Mouse (Mus musculus) forebrain, embryonic 15.5 days (tissue): ENCODE results near the gene Hapln3. TPM values are rescaled to one million over a fixed set of nuclear protein-coding genes. Genes with fewer than 3 reads are reported as not detected.

Source experiments
- ATAC-seq: fragments of 200-750 bp; cut with Nextera tagmentation; replicated peaks from 2 replicates; pipeline ENCODE4 v1.8.0; 2017; ENCODE audit warnings: mild to moderate bottlenecking, moderate TSS enrichment, moderate library complexity
- H3K27ac ChIP-seq: fragments of 300-500 bp; sonication (generic); replicated peaks from 2 replicates; pipeline ENCODE4 v1.5.1; 2015; ENCODE audit warnings: mild to moderate bottlenecking, inconsistent platforms
- H3K27me3 ChIP-seq: fragments of 300-500 bp; sonication (generic); 2 replicates; pipeline ENCODE4 v1.6.1; 2015; ENCODE audit warnings: inconsistent platforms
- H3K36me3 ChIP-seq: fragments of 300-500 bp; sonication (generic); 2 replicates; pipeline ENCODE4 v1.6.1; 2015; ENCODE audit warnings: mild to moderate bottlenecking, inconsistent platforms
- H3K4me1 ChIP-seq: fragments of 300-500 bp; sonication (generic); 2 replicates; pipeline ENCODE4 v1.6.1; 2015; ENCODE audit warnings: inconsistent platforms
- H3K4me2 ChIP-seq: fragments of 300-500 bp; sonication (generic); replicated peaks from 2 replicates; pipeline ENCODE4 v1.6.1; 2015; ENCODE audit warnings: mild to moderate bottlenecking, inconsistent platforms
- H3K4me3 ChIP-seq: fragments of 300-500 bp; sonication (generic); 2 replicates; pipeline ENCODE4 v1.5.1; 2015; ENCODE audit warnings: mild to moderate bottlenecking, inconsistent platforms
- H3K9ac ChIP-seq: fragments of 300-500 bp; sonication (generic); replicated peaks from 2 replicates; pipeline ENCODE4 v1.6.1; 2015; ENCODE audit warnings: mild to moderate bottlenecking, inconsistent platforms
- H3K9me3 ChIP-seq: fragments of 300-500 bp; sonication (generic); 2 replicates; pipeline ENCODE4 v1.6.1; 2016; ENCODE audit warnings: inconsistent platforms
- WGBS: fragments of 180-500 bp; shearing (Covaris S2); methylation state at CpG from one replicate; pipeline ENCODE4 v1.1.7; 2015; ENCODE audit warnings: mixed read lengths; 5-methylcytosine and 5-hydroxymethylcytosine counted together
- polyA plus RNA-seq: library from polyadenylated mRNA; unstranded; fragments of >200 nt; fragmentation: Nextera tagmentation; extraction: Ambion mirVana; gene quantifications from 2 replicates; pipeline ENCODE4 v1.2.1, GENCODE M21; 2015

Hapln3 gene
- polyA plus RNA-seq, 1 experiment from 2014 or later = 2.5 TPM

DNA sequence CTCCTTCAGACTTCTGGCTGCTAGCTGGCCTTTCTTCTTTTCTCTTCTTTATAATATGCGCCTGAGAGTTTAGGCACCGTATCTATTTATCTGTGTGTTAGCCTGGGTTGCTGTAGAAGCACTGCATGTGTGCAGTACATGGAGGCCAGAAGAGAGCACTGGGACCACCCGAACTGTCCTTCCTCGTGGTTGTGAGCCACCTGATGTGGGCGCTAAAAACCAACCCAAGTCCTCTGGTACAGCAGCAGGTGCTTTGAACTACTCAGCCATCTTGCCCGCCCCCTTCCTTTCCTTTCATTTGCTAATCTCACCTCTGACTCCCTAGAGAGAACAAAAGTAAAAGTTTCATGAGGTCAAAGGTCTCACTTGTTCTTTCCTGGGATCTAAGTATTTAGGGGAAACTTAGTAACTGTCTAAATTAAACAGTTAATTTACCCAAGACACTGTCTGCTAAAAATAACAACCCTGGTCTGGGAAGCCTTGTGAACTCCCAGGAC lies 8.6 kb upstream of the Hapln3 start:
- H3K4me3 ChIP-seq = no peak overlapping the region
- H3K36me3 ChIP-seq = no peaks in the 10 kb centered on the region; the same call in none of the 2 replicates
- WGBS = 54% methylated on average over 6 of the region's 6 CpGs
- H3K27ac ChIP-seq = no peak overlapping the region
- no peaks in the 10 kb centered on the region for H3K4me1 ChIP-seq
- no peaks in the 10 kb centered on the region for H3K27me3 ChIP-seq
- H3K4me2 ChIP-seq = no peak overlapping the region
- H3K9me3 ChIP-seq = no peaks in the 10 kb centered on the region
- no peak overlapping the region for H3K9ac ChIP-seq
- ATAC-seq = no peak

DNA sequence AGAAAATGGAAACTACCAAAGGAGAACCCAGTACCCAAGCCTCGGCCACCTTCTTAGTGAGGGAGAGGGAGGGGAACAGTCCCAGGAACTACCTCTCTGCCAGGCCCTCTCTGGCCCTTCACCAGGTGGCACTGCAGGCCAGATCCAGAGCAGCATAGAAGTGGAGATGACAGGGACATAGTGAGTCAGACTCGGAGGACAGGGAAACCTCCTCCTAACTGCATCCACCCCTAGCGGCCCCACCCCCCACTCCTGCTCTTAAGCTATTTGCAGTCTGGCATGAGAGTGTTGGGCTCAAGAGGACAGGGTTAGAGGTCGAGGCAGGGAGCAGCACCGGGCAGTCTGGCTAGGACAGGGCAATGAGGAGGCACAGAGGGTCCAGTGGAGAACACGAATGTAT lies 2.6 kb upstream of the Hapln3 start:
- 41% methylated on average over 6 of the region's 6 CpGs for WGBS

DNA sequence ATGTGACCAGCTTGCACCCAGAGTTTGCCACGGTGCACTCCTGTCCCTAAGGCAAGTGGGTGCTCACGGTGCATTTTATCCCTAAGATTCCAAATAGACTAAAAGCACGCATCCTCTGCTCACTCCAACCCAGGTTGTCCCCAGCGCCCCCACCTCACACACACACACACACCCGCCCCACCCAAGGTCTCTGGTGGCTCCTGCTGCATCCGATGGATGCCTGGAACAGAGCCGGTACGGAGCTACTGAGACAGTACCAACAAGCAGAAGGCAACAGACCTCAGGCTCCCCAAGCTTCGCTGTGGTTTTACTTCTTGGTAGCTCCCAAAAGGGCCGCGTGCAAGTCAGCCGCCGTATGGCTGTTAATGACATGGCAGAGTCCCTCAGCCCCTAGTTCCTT lies 433 bp downstream of the Hapln3 start:
- Histone ChIP-seq H3K4me3 (peak overlapping the region; percentile 24), H3K4me2 (peak overlapping the region; percentile 35), H3K27me3 (no peaks in the 10 kb centered on the region), H3K36me3 (no peaks in the 10 kb centered on the region), H3K4me1 (peaks cover 8% of the 10 kb centered on the region; the same call in 1 of the 2 replicates), H3K9ac (peak overlapping the region; percentile 19; the same call in 1 of the 2 replicates), H3K9me3 (no peaks in the 10 kb centered on the region), H3K27ac (no peak overlapping the region)
- ATAC-seq = peak; percentile 32
- WGBS = 15% methylated on average over 13 of the region's 13 CpGs

More for the DNA sequence above, 2.6 kb upstream of the Hapln3 start:
- peaks cover 8% of the 10 kb centered on the region; the same call in 1 of the 2 replicates for H3K4me1 ChIP-seq
- H3K4me3 ChIP-seq = no peak overlapping the region
- H3K9me3 ChIP-seq = no peaks in the 10 kb centered on the region
- H3K27ac ChIP-seq = no peak overlapping the region
- no peaks in the 10 kb centered on the region for H3K27me3 ChIP-seq
- H3K36me3 ChIP-seq = no peaks in the 10 kb centered on the region; the same call in none of the 2 replicates
- no peak for ATAC-seq
- H3K9ac ChIP-seq = no peak overlapping the region
- no peak overlapping the region for H3K4me2 ChIP-seq

DNA sequence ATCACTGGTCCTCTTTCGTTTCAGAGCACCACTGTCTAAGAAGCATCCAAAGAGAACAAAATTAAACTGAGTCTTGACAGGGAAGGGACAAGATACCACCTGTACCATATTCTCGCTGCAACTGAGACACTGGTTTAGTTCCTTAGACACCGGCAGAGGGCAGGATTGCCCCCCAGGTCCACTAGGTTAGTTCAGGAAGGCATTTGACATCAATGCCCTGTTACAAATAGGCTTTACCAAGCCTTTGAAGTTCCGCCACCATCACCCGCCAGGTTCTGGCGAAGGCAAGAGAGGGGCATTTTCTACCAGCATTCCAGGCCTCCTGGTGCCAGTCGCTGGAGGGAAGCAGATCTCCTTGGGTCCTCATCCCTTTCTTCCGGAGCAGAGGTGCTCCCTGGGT lies 935 bp downstream of the Hapln3 start:
- H3K27me3 ChIP-seq = no peaks in the 10 kb centered on the region
- H3K9ac ChIP-seq = no peak overlapping the region
- H3K36me3 ChIP-seq = no peaks in the 10 kb centered on the region
- no peak for ATAC-seq
- no peaks in the 10 kb centered on the region for H3K9me3 ChIP-seq
- no peak overlapping the region for H3K27ac ChIP-seq
- peak overlapping the region; percentile 35; the same call in 1 of the 2 replicates for H3K4me2 ChIP-seq
- 0 out of 2 replicates have a peak overlapping the region, but pooled peaks have one; percentile 24 for H3K4me3 ChIP-seq
- peaks cover 8% of the 10 kb centered on the region; the same call in 1 of the 2 replicates for H3K4me1 ChIP-seq
- WGBS = 21% methylated on average over 8 of the region's 8 CpGs

DNA sequence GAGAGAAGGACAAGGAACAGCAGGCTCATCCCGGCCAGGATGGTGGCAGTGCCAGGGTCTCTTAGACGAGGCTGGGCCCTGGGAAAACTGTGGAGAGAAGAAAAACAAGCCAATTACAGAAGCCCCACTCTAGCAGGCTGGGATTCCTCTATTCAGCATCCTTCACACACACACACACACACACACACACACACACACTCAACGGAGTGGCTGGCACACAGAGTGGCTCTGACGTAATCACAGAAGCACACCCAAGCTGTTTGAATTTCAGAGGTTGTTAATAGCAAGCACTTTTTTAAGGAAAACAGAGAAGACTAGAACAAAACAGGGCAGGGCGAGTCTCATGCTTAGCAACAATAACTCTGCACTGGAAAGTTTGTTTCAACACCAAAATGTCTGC lies 7.4 kb downstream of the Hapln3 start:
- peak; percentile 79 for ATAC-seq
- WGBS = 48% methylated on average over 5 of the region's 5 CpGs
- Histone ChIP-seq H3K27me3 (no peaks in the 10 kb centered on the region), H3K36me3 (no peaks in the 10 kb centered on the region), H3K27ac (no peak overlapping the region), H3K9me3 (no peaks in the 10 kb centered on the region), H3K4me1 (no peaks in the 10 kb centered on the region), H3K4me3 (no peak overlapping the region), H3K4me2 (no peak overlapping the region), H3K9ac (no peak overlapping the region)

DNA sequence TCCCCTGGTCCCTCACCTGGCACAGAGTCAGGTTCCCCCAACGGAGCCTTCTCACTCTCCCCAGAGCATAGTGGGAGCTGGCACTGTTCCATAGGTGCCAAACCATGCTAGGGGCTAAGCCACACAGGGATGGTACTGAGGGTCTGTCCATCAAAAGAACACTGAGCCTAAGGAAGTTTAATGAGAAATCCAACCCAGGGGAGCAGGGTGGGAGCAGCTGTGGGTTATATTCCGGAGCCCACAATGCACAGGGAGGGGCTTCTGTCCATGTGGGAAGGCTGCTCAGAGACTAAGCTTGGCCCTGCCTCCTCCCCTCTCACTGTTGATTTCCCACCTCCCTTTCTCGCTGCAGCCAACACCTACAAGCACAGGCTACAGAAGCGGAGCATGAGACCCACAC lies 17.0 kb downstream of the Hapln3 start:
- H3K36me3 ChIP-seq = no peaks in the 10 kb centered on the region
- no peak for ATAC-seq
- peaks cover 7% of the 10 kb centered on the region; the same call in 1 of the 2 replicates for H3K4me1 ChIP-seq
- no peaks in the 10 kb centered on the region for H3K9me3 ChIP-seq
- no peak overlapping the region for H3K9ac ChIP-seq
- no peak overlapping the region for H3K27ac ChIP-seq
- no peak overlapping the region for H3K4me2 ChIP-seq
- H3K27me3 ChIP-seq = no peaks in the 10 kb centered on the region
- H3K4me3 ChIP-seq = no peak overlapping the region
- 33% methylated on average over 4 of the region's 4 CpGs for WGBS

DNA sequence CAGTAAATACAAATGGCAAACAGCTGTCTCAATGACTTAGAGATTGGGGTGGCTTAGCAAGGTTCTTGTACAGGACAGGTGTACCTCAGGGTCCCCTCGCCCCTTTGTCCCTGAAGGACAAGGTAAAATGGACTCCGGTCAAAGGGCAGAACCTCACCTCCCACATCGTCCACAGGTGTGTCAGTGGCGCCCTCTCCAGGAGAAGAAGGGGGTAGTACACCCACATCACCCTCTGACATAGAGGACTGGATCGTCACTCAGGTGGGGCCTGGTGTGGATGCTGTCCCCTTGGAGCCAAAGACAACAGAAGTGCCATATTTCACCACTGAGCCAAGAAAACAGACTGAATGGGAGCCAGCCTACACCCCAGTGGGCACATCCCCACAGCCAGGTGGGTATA lies 34.3 kb downstream of the Hapln3 start:
- H3K9ac ChIP-seq = no peak overlapping the region
- H3K27ac ChIP-seq = no peak overlapping the region
- no peaks in the 10 kb centered on the region for H3K4me1 ChIP-seq
- H3K27me3 ChIP-seq = no peaks in the 10 kb centered on the region
- 84% methylated on average over 5 of the region's 5 CpGs for WGBS
- no peak for ATAC-seq
- H3K36me3 ChIP-seq = no peaks in the 10 kb centered on the region
- H3K9me3 ChIP-seq = no peaks in the 10 kb centered on the region
- H3K4me2 ChIP-seq = no peak overlapping the region
- no peak overlapping the region for H3K4me3 ChIP-seq

DNA sequence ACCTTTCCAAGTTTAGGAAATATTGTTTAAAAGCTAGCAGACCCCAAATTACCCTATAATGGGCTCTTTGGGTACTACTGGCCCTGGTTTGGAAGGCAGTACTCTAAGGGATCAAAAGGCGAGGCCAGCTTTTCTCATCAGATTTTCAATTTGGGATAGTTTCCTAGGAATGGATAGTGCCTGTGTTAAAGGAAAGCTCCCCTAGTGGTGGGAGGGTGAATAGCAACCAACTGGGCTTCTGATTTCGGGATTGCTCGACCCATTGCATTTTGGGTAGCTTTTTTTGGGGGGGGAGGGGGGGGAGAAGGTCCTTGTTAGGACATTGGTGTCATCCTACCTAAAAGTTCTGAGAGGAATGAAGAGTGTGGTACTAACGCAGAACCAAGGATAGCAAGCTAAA lies 41.7 kb downstream of the Hapln3 start:
- ATAC-seq = no peak
- 61% methylated on average over 4 of the region's 4 CpGs for WGBS
- H3K4me1 ChIP-seq = no peaks in the 10 kb centered on the region
- no peak overlapping the region for H3K4me3 ChIP-seq
- H3K27ac ChIP-seq = no peak overlapping the region
- no peaks in the 10 kb centered on the region for H3K27me3 ChIP-seq
- no peaks in the 10 kb centered on the region for H3K9me3 ChIP-seq
- no peaks in the 10 kb centered on the region for H3K36me3 ChIP-seq
- no peak overlapping the region for H3K4me2 ChIP-seq
- no peak overlapping the region for H3K9ac ChIP-seq

DNA sequence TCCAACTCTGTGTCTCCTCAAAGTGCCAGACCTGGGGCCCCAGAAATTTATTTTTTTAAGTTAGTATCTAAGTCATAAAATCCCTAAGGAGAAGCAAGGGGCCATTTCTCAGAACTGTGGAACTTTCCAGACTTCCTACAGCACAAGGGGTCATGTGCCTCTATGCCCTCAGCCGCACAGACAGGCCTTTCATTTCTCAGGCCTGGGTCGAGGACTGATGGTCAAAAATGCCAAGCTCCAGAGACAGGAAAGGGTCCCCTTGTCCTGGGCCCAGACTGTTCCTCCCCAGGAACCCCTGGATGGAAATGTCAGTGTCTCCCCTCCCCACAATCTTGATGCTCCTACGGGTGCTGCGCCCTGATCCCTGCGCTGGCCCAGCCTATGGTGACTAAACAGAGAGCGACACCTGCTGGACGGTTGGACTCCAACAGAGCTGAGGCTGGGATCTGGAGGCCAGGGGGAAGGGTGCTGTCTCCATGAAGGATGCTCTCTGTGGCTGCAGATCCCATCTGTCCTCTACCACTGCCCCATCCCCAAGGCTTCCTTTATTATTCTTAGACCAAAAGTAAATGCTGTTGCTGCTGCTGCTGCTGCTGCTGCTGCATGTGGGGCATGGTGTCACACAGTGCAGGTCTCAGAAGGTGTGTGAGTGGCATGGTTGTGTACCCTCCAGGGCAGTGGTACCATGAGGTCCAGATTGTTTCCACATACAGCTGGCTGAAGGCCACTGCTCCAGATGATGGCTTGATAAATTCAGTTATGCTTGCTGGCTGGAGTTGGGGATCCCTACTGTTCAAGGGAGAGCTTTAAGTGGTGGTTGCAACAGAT lies 50.0 kb downstream of the Hapln3 start:
- Histone ChIP-seq H3K27ac (no peak overlapping the region), H3K4me3 (no peak overlapping the region), H3K9ac (no peak overlapping the region), H3K27me3 (no peaks in the 10 kb centered on the region), H3K9me3 (no peaks in the 10 kb centered on the region), H3K36me3 (no peaks in the 10 kb centered on the region), H3K4me1 (0 out of 2 replicates have a peak, but pooled peaks cover 3% of the 10 kb centered on the region), H3K4me2 (no peak overlapping the region)
- 15% methylated on average over 7 of the region's 7 CpGs for WGBS
- peak; percentile 78 for ATAC-seq

DNA sequence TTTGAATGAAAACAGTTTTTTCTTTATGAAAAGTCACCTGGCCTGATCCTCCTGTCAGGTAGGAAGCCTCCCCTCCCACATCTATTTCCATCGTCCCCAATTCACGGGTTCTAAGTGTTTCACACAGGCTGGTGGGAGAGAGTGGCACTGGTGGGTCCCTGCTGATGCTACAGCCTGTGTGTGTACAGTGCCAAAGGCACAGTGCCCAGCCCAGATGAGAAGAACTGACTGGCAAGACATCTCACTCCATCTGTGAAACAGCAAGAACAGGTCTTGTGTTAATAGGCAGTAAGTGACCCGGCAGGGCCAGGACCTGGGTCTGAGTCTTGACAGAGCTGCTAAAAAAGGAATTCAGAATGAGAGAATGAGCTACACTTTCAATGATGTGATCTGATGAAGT lies 51.6 kb downstream of the Hapln3 start:
- WGBS = 54% methylated on average over 3 of the region's 3 CpGs
- Histone ChIP-seq H3K9ac (no peak overlapping the region), H3K4me3 (no peak overlapping the region)

DNA sequence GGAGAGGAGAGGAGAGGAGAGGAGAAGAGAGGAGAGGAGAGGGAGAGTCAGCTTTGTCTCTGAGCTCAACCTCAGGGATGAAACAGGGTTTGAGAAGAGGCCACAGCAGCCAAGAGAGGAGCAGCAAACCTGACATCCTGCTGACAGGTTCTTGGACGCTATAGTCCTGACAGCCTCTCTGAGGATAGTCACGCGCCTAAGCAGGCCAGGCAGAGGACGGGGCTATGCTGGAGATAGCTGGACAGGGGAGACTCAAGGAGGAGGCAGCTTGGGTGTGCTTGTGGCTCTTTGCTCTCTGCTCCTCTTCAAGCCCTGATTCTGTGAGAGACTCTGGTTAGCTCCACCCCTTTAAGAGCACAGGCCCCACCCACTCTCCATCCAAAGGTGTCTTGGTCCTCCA lies 62.6 kb downstream of the Hapln3 start:
- no peak for ATAC-seq
- H3K4me3 ChIP-seq = no peak overlapping the region
- H3K4me1 ChIP-seq = no peaks in the 10 kb centered on the region
- H3K36me3 ChIP-seq = no peaks in the 10 kb centered on the region
- no peak overlapping the region for H3K9ac ChIP-seq
- no peaks in the 10 kb centered on the region for H3K27me3 ChIP-seq
- no peak overlapping the region for H3K27ac ChIP-seq
- WGBS = 51% methylated on average over 4 of the region's 4 CpGs
- H3K4me2 ChIP-seq = no peak overlapping the region
- H3K9me3 ChIP-seq = no peaks in the 10 kb centered on the region

More for the DNA sequence above, 51.6 kb downstream of the Hapln3 start:
- H3K9me3 ChIP-seq = no peaks in the 10 kb centered on the region
- ATAC-seq = no peak
- H3K4me1 ChIP-seq = 0 out of 2 replicates have a peak, but pooled peaks cover 3% of the 10 kb centered on the region
- H3K4me2 ChIP-seq = no peak overlapping the region
- H3K27ac ChIP-seq = 0 out of 2 replicates have a peak overlapping the region, but pooled peaks have one; percentile 5
- H3K27me3 ChIP-seq = no peaks in the 10 kb centered on the region
- no peaks in the 10 kb centered on the region for H3K36me3 ChIP-seq

DNA sequence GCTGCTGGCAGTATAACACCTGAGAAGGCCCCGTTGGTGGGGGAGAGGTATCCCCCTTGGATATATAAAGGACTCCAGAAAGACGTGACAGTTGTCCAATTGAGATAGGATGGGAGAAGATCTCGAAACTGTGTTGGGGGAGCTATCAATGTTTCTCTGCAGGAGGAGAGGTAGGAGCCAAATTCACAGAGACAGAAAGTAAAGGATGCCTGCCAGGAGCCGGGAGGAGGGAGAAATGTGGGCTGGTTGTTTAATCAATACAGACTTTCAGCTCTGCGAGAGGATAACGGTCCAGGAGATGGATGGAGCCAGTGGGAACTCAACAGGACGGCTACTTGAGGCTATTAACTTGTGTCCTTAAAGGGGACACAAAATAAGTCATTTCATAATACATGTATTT lies 63.4 kb downstream of the Hapln3 start:
- WGBS = 57% methylated on average over 7 of the region's 7 CpGs
- Histone ChIP-seq H3K9me3 (no peaks in the 10 kb centered on the region), H3K4me1 (no peaks in the 10 kb centered on the region), H3K4me3 (no peak overlapping the region), H3K27me3 (no peaks in the 10 kb centered on the region), H3K36me3 (no peaks in the 10 kb centered on the region), H3K4me2 (no peak overlapping the region), H3K9ac (no peak overlapping the region), H3K27ac (no peak overlapping the region)
- ATAC-seq = no peak
